Mouse (Mus musculus) stomach, postnatal 0 days (tissue): ENCODE results near the gene Vgf.

Experiments used
- CTCF ChIP-seq: IDR thresholded peaks from 2 replicates; pipeline ENCODE4 v1.5.1; 2016; ENCODE audit warnings: antibody characterized with exemption, low read depth, mild to moderate bottlenecking, moderate library complexity
- EP300 ChIP-seq: optimal IDR thresholded peaks from 2 replicates; pipeline ENCODE3; 2016; ENCODE audit warnings: antibody characterized with exemption

- TF ChIP-seq EP300 (no peak), CTCF (no peak)
Measured at GRCm38 (mm10) chr5:137007276-137007675, 18.9 kb upstream of the Vgf start.
